Mouse (Mus musculus) liver, embryonic 16.5 days (tissue): ENCODE results near the gene Hist1h2bn. TPM values are rescaled to one million over a fixed set of nuclear protein-coding genes. Genes with fewer than 3 reads are reported as not detected.
"Not testable (repeated sequence)": the region's sequence is repeated elsewhere in the genome, so short reads cannot be mapped to it uniquely, and the experiment has no call there.

Experiments used
- ATAC-seq: fragments of 200-750 bp; cut with Nextera tagmentation; 2 replicates; pipeline ENCODE4 v1.8.0; 2017; ENCODE audit warnings: low read depth, mild to moderate bottlenecking, moderate number of reproducible peaks, moderate library complexity
- H3K27ac ChIP-seq: fragments of 300-500 bp; sonication (generic); 2 replicates; pipeline ENCODE4 v1.5.1; 2014; ENCODE audit warnings: mild to moderate bottlenecking, low read length
- H3K27me3 ChIP-seq: fragments of 300-500 bp; sonication (generic); 2 replicates; pipeline ENCODE4 v1.6.1; 2014; ENCODE audit warnings: low read depth, low read length, mixed read lengths; ENCODE audit not compliant: control insufficient read depth, insufficient read depth
- H3K36me3 ChIP-seq: fragments of 300-500 bp; sonication (generic); 2 replicates; pipeline ENCODE4 v1.6.1; 2014; ENCODE audit warnings: mild to moderate bottlenecking; ENCODE audit not compliant: control insufficient read depth, insufficient read depth
- H3K4me1 ChIP-seq: fragments of 300-500 bp; sonication (generic); 2 replicates; pipeline ENCODE4 v1.6.1; 2014; ENCODE audit warnings: low read depth, low read length, mixed read lengths; ENCODE audit not compliant: control insufficient read depth
- H3K4me2 ChIP-seq: fragments of 300-500 bp; sonication (generic); 2 replicates; pipeline ENCODE4 v1.6.1; 2014; ENCODE audit warnings: low read depth, low read length, mixed read lengths
- H3K4me3 ChIP-seq: fragments of 300-500 bp; sonication (generic); 2 replicates; pipeline ENCODE4 v1.5.1; 2014; ENCODE audit warnings: low read depth, mild to moderate bottlenecking, low read length
- H3K9ac ChIP-seq: fragments of 300-500 bp; sonication (generic); 2 replicates; pipeline ENCODE4 v1.6.1; 2014; ENCODE audit warnings: low read depth, low read length
- H3K9me3 ChIP-seq: fragments of 300-500 bp; sonication (generic); replicated peaks from 2 replicates; pipeline ENCODE4 v1.6.1; 2016; ENCODE audit warnings: low read length; ENCODE audit not compliant: control insufficient read depth
- WGBS: fragments of 180-500 bp; shearing (Covaris S2); extraction: QIAGEN DNeasy Blood & Tissue Kit; methylation state at CpG from one replicate; pipeline ENCODE4 v1.1.7; 2014; ENCODE audit not compliant: insufficient replicate concordance; 5-methylcytosine and 5-hydroxymethylcytosine counted together
- polyA plus RNA-seq: library from polyadenylated mRNA; unstranded; fragments of >200 nt; fragmentation: Nextera tagmentation; extraction: Ambion mirVana; gene quantifications from 2 replicates; pipeline ENCODE4 v1.2.1, GENCODE M21; 2015

Hist1h2bn gene
- polyA plus RNA-seq: 8.1 and 12.9 TPM in 2 replicates

- peak; percentile 84 for ATAC-seq
- not testable (repeated sequence) for H3K4me1 ChIP-seq, H3K36me3 ChIP-seq, H3K27me3 ChIP-seq, H3K9me3 ChIP-seq
- Histone ChIP-seq H3K9ac (peak within 1 kb of the TSS; percentile 70), H3K27ac (peak within 1 kb of the TSS; percentile 99), H3K4me3 (peak within 1 kb of the TSS; percentile 63), H3K4me2 (peak within 1 kb of the TSS; percentile 75)
- WGBS: under 1% methylated on average over 40 of the region's 50 CpGs
These were observed at the start of gene Hist1h2bn, which contains the start of gene Hist1h2ak for GRCm38 (mm10) chr13:21753524-21754285. Gene Hist1h2bn (plus strand): TSS chr13:21754123. Gene Hist1h2ak (minus strand): TSS chr13:21753827.

GRCm38 (mm10) chr13:21706669-21707068, 47.3 kb upstream of the Hist1h2bn start:
- no peak for ATAC-seq
- no peak overlapping the region for H3K27ac ChIP-seq
- no peaks in the 10 kb centered on the region for H3K9me3 ChIP-seq
- H3K4me3 ChIP-seq: no peak overlapping the region
- no peak overlapping the region for H3K9ac ChIP-seq
- H3K4me2 ChIP-seq: no peak overlapping the region
- peaks cover 7% of the 10 kb centered on the region for H3K4me1 ChIP-seq
- no peaks in the 10 kb centered on the region for H3K36me3 ChIP-seq
- WGBS: 53% methylated on average over 4 of the region's 4 CpGs
- H3K27me3 ChIP-seq: no peaks in the 10 kb centered on the region

GRCm38 (mm10) chr13:21710031-21710711, 43.8 kb upstream of the Hist1h2bn start:
- peaks cover 14% of the 10 kb centered on the region for H3K4me1 ChIP-seq
- H3K36me3 ChIP-seq: no peaks in the 10 kb centered on the region
- H3K4me2 ChIP-seq: peak overlapping the region; percentile 63
- ATAC-seq: peak; percentile 73
- WGBS: under 1% methylated on average over 32 of the region's 32 CpGs
- H3K27me3 ChIP-seq: no peaks in the 10 kb centered on the region
- peak overlapping the region; percentile 77 for H3K9ac ChIP-seq
- H3K4me3 ChIP-seq: peak overlapping the region; percentile 83
- peak overlapping the region; percentile 86 for H3K27ac ChIP-seq
- no peaks in the 10 kb centered on the region for H3K9me3 ChIP-seq

- peak overlapping the region; percentile 15 for H3K27ac ChIP-seq
- H3K4me1 ChIP-seq: peaks cover 19% of the 10 kb centered on the region
- H3K4me3 ChIP-seq: peak overlapping the region; percentile 66
- no peaks in the 10 kb centered on the region for H3K27me3 ChIP-seq
- peak overlapping the region; percentile 69 for H3K9ac ChIP-seq
- H3K4me2 ChIP-seq: peak overlapping the region; percentile 90
- no peaks in the 10 kb centered on the region for H3K36me3 ChIP-seq
- ATAC-seq: peak; percentile 68
- no peaks in the 10 kb centered on the region for H3K9me3 ChIP-seq
- WGBS: 3% methylated on average over 22 of the region's 22 CpGs
These were observed 43.0 kb upstream of the Hist1h2bn start for GRCm38 (mm10) chr13:21710821-21711525.

GRCm38 (mm10) chr13:21711698-21712097, 42.2 kb upstream of the Hist1h2bn start:
- H3K4me3 ChIP-seq: peak overlapping the region; percentile 66
- H3K9ac ChIP-seq: peak overlapping the region; percentile 69
- peaks cover 19% of the 10 kb centered on the region for H3K4me1 ChIP-seq
- H3K4me2 ChIP-seq: peak overlapping the region; percentile 90
- ATAC-seq: no peak
- H3K9me3 ChIP-seq: no peaks in the 10 kb centered on the region
- 26% methylated on average over 4 of the region's 4 CpGs for WGBS
- no peaks in the 10 kb centered on the region for H3K27me3 ChIP-seq
- no peak overlapping the region for H3K27ac ChIP-seq
- H3K36me3 ChIP-seq: no peaks in the 10 kb centered on the region

GRCm38 (mm10) chr13:21714725-21715124, 39.2 kb upstream of the Hist1h2bn start:
- Histone ChIP-seq H3K4me1 (peaks cover 27% of the 10 kb centered on the region), H3K36me3 (no peaks in the 10 kb centered on the region)
- WGBS: under 1% methylated on average over 7 of the region's 7 CpGs

GRCm38 (mm10) chr13:21715131-21715863, 38.6 kb upstream of the Hist1h2bn start:
- peak overlapping the region; percentile 97 for H3K27ac ChIP-seq
- ATAC-seq: no peak; the same call in 1 of the 2 replicates

More at GRCm38 (mm10) chr13:21714725-21715124, 39.2 kb upstream of the Hist1h2bn start:
- Histone ChIP-seq H3K27me3 (no peaks in the 10 kb centered on the region), H3K4me3 (peak overlapping the region; percentile 55), H3K27ac (peak overlapping the region; percentile 97), H3K9ac (peak overlapping the region; percentile 83), H3K4me2 (peak overlapping the region; percentile 76), H3K9me3 (no peaks in the 10 kb centered on the region)
- no peak for ATAC-seq

GRCm38 (mm10) chr13:21715864-21716539, 37.9 kb upstream of the Hist1h2bn start, which contains the start of the genes Hist1h2bl and Hist1h2ai:
Gene Hist1h2bl (minus strand): TSS chr13:21716143.
Gene Hist1h2ai (plus strand): TSS chr13:21716422.
- Histone ChIP-seq H3K4me1 (peaks cover 37% of the 10 kb centered on the region), H3K9ac (peak within 1 kb of the TSS; percentile 83), H3K4me3 (peak within 1 kb of the TSS; percentile 55), H3K27ac (peak within 1 kb of the TSS; percentile 97), H3K4me2 (peak within 1 kb of the TSS; percentile 82)
- under 1% methylated on average over 28 of the region's 50 CpGs for WGBS
- not testable (repeated sequence) for H3K27me3 ChIP-seq, H3K9me3 ChIP-seq, H3K36me3 ChIP-seq
- ATAC-seq: peak; percentile 82

More at GRCm38 (mm10) chr13:21715131-21715863, 38.6 kb upstream of the Hist1h2bn start:
- H3K4me3 ChIP-seq: peak overlapping the region; percentile 55
- H3K9ac ChIP-seq: peak overlapping the region; percentile 83
- H3K9me3 ChIP-seq: no peaks in the 10 kb centered on the region
- H3K36me3 ChIP-seq: no peaks in the 10 kb centered on the region
- under 1% methylated on average over 22 of the region's 22 CpGs for WGBS
- H3K4me1 ChIP-seq: peaks cover 32% of the 10 kb centered on the region
- H3K4me2 ChIP-seq: peak overlapping the region; percentile 76
- H3K27me3 ChIP-seq: no peaks in the 10 kb centered on the region
